Mouse (Mus musculus): Measurements from ENCODE around the gene Prkca. TPM values are rescaled to one million over a fixed set of nuclear protein-coding genes. Genes with fewer than 3 reads are reported as not detected.

Gene Prkca
- polyA plus RNA-seq, 1 experiment from 2014 or later: 6.5 TPM

GRCm38 (mm10) chr11:108333006-108333405 lies 10.7 kb downstream of the Prkca start:
- Histone ChIP-seq H3K4me3 (ENCODE audit: low read depth, low read length) (no peak overlapping the region), H3K27ac (ENCODE audit: low read length) (no peak overlapping the region)
- WGBS: 62% methylated on average over 5 of the region's 5 CpGs

GRCm38 (mm10) chr11:108330818-108331217 lies 12.9 kb downstream of the Prkca start:
- H3K4me1 ChIP-seq (ENCODE audit: control insufficient read depth, insufficient read depth, low read length): peaks cover 5% of the 10 kb centered on the region
- H3K27me3 ChIP-seq (ENCODE audit: control insufficient read depth, insufficient read depth, low read depth, low read length): no peaks in the 10 kb centered on the region
- H3K36me3 ChIP-seq (ENCODE audit: control insufficient read depth, insufficient read depth, low read length): no peaks in the 10 kb centered on the region
- H3K4me2 ChIP-seq (ENCODE audit: low read length): no peak overlapping the region
- no peaks in the 10 kb centered on the region for H3K9me3 ChIP-seq (replicated peaks; ENCODE audit: control insufficient read depth, low read length, poor library complexity, severe bottlenecking)
- no peak overlapping the region for H3K27ac ChIP-seq (ENCODE audit: low read length)
- ATAC-seq: no peak
- WGBS: 90% methylated on average over 11 of the region's 11 CpGs
- H3K9ac ChIP-seq (ENCODE audit: low read depth, low read length): no peak overlapping the region
- H3K4me3 ChIP-seq (ENCODE audit: low read depth, low read length): no peak overlapping the region

More at GRCm38 (mm10) chr11:108333006-108333405, 10.7 kb downstream of the Prkca start:
- Histone ChIP-seq H3K4me2 (ENCODE audit: low read length) (no peak overlapping the region), H3K27me3 (ENCODE audit: control insufficient read depth, insufficient read depth, low read depth, low read length) (no peaks in the 10 kb centered on the region), H3K9ac (ENCODE audit: low read depth, low read length) (no peak overlapping the region), H3K9me3 (replicated peaks; ENCODE audit: control insufficient read depth, low read length, poor library complexity, severe bottlenecking) (no peaks in the 10 kb centered on the region), H3K36me3 (ENCODE audit: control insufficient read depth, insufficient read depth, low read length) (no peaks in the 10 kb centered on the region), H3K4me1 (ENCODE audit: control insufficient read depth, insufficient read depth, low read length) (peaks cover 5% of the 10 kb centered on the region)
- ATAC-seq: no peak

- Histone ChIP-seq H3K9ac (ENCODE audit: low read depth, low read length) (no peak overlapping the region), H3K27ac (ENCODE audit: low read length) (no peak overlapping the region), H3K27me3 (ENCODE audit: control insufficient read depth, insufficient read depth, low read depth, low read length) (no peaks in the 10 kb centered on the region), H3K36me3 (ENCODE audit: control insufficient read depth, insufficient read depth, low read length) (no peaks in the 10 kb centered on the region), H3K4me1 (ENCODE audit: control insufficient read depth, insufficient read depth, low read length) (no peaks in the 10 kb centered on the region), H3K4me2 (ENCODE audit: low read length) (no peak overlapping the region), H3K4me3 (ENCODE audit: low read depth, low read length) (no peak overlapping the region), H3K9me3 (replicated peaks; ENCODE audit: control insufficient read depth, low read length, poor library complexity, severe bottlenecking) (no peaks in the 10 kb centered on the region)
- no peak for ATAC-seq
- WGBS: 90% methylated on average over 8 of the region's 8 CpGs
Measured at GRCm38 (mm10) chr11:108325943-108326342, 17.8 kb downstream of the Prkca start.

GRCm38 (mm10) chr11:108322156-108322555 lies 21.6 kb downstream of the Prkca start:
- no peak overlapping the region for H3K9ac ChIP-seq (ENCODE audit: low read depth, low read length)
- H3K9me3 ChIP-seq (replicated peaks; ENCODE audit: control insufficient read depth, low read length, poor library complexity, severe bottlenecking): no peaks in the 10 kb centered on the region
- WGBS: 89% methylated on average over 2 of the region's 2 CpGs
- no peaks in the 10 kb centered on the region for H3K36me3 ChIP-seq (ENCODE audit: control insufficient read depth, insufficient read depth, low read length)
- no peak overlapping the region for H3K4me2 ChIP-seq (ENCODE audit: low read length)
- ATAC-seq: no peak
- H3K4me3 ChIP-seq (ENCODE audit: low read depth, low read length): no peak overlapping the region
- no peak overlapping the region for H3K27ac ChIP-seq (ENCODE audit: low read length)
- no peaks in the 10 kb centered on the region for H3K4me1 ChIP-seq (ENCODE audit: control insufficient read depth, insufficient read depth, low read length)
- no peaks in the 10 kb centered on the region for H3K27me3 ChIP-seq (ENCODE audit: control insufficient read depth, insufficient read depth, low read depth, low read length)

GRCm38 (mm10) chr11:108320561-108320960 lies 23.2 kb downstream of the Prkca start:
- ATAC-seq: no peak
- Histone ChIP-seq H3K36me3 (ENCODE audit: control insufficient read depth, insufficient read depth, low read length) (no peaks in the 10 kb centered on the region), H3K4me3 (ENCODE audit: low read depth, low read length) (no peak overlapping the region), H3K27me3 (ENCODE audit: control insufficient read depth, insufficient read depth, low read depth, low read length) (no peaks in the 10 kb centered on the region), H3K27ac (ENCODE audit: low read length) (no peak overlapping the region), H3K9me3 (replicated peaks; ENCODE audit: control insufficient read depth, low read length, poor library complexity, severe bottlenecking) (no peaks in the 10 kb centered on the region), H3K4me1 (ENCODE audit: control insufficient read depth, insufficient read depth, low read length) (no peaks in the 10 kb centered on the region), H3K4me2 (ENCODE audit: low read length) (no peak overlapping the region), H3K9ac (ENCODE audit: low read depth, low read length) (no peak overlapping the region)
- WGBS: 86% methylated on average over 7 of the region's 7 CpGs

- Histone ChIP-seq H3K4me3 (ENCODE audit: low read depth, low read length) (no peak overlapping the region), H3K27ac (ENCODE audit: low read length) (no peak overlapping the region), H3K27me3 (ENCODE audit: control insufficient read depth, insufficient read depth, low read depth, low read length) (no peaks in the 10 kb centered on the region), H3K9ac (ENCODE audit: low read depth, low read length) (no peak overlapping the region), H3K9me3 (replicated peaks; ENCODE audit: control insufficient read depth, low read length, poor library complexity, severe bottlenecking) (no peaks in the 10 kb centered on the region), H3K36me3 (ENCODE audit: control insufficient read depth, insufficient read depth, low read length) (no peaks in the 10 kb centered on the region), H3K4me1 (ENCODE audit: control insufficient read depth, insufficient read depth, low read length) (no peaks in the 10 kb centered on the region), H3K4me2 (ENCODE audit: low read length) (no peak overlapping the region)
- ATAC-seq: no peak
- WGBS: 90% methylated on average over 11 of the region's 11 CpGs
Measured at GRCm38 (mm10) chr11:108319162-108319561, 24.6 kb downstream of the Prkca start.

- no peak overlapping the region for H3K27ac ChIP-seq (ENCODE audit: low read length)
- no peak overlapping the region for H3K4me2 ChIP-seq (ENCODE audit: low read length)
- 74% methylated on average over 6 of the region's 6 CpGs for WGBS
- H3K4me3 ChIP-seq (ENCODE audit: low read depth, low read length): no peak overlapping the region
- no peaks in the 10 kb centered on the region for H3K27me3 ChIP-seq (ENCODE audit: control insufficient read depth, insufficient read depth, low read depth, low read length)
- H3K9me3 ChIP-seq (replicated peaks; ENCODE audit: control insufficient read depth, low read length, poor library complexity, severe bottlenecking): no peaks in the 10 kb centered on the region
- H3K9ac ChIP-seq (ENCODE audit: low read depth, low read length): no peak overlapping the region
- H3K4me1 ChIP-seq (ENCODE audit: control insufficient read depth, insufficient read depth, low read length): no peaks in the 10 kb centered on the region
- H3K36me3 ChIP-seq (ENCODE audit: control insufficient read depth, insufficient read depth, low read length): no peaks in the 10 kb centered on the region
- ATAC-seq: no peak
Measured at GRCm38 (mm10) chr11:108317878-108318277, 25.9 kb downstream of the Prkca start.

- no peak overlapping the region for H3K4me3 ChIP-seq (ENCODE audit: low read depth, low read length)
- no peaks in the 10 kb centered on the region for H3K4me1 ChIP-seq (ENCODE audit: control insufficient read depth, insufficient read depth, low read length)
- no peak overlapping the region for H3K4me2 ChIP-seq (ENCODE audit: low read length)
- no peak for ATAC-seq
- H3K36me3 ChIP-seq (ENCODE audit: control insufficient read depth, insufficient read depth, low read length): no peaks in the 10 kb centered on the region
- no peaks in the 10 kb centered on the region for H3K9me3 ChIP-seq (replicated peaks; ENCODE audit: control insufficient read depth, low read length, poor library complexity, severe bottlenecking)
- H3K27ac ChIP-seq (ENCODE audit: low read length): no peak overlapping the region
- WGBS: 81% methylated on average over 7 of the region's 7 CpGs
- H3K27me3 ChIP-seq (ENCODE audit: control insufficient read depth, insufficient read depth, low read depth, low read length): no peaks in the 10 kb centered on the region
- H3K9ac ChIP-seq (ENCODE audit: low read depth, low read length): no peak overlapping the region
Measured at GRCm38 (mm10) chr11:108315736-108316135, 28.0 kb downstream of the Prkca start.

GRCm38 (mm10) chr11:108312516-108312915 lies 31.2 kb downstream of the Prkca start:
- no peak for ATAC-seq
- Histone ChIP-seq H3K4me3 (ENCODE audit: low read depth, low read length) (no peak overlapping the region), H3K4me1 (ENCODE audit: control insufficient read depth, insufficient read depth, low read length) (no peaks in the 10 kb centered on the region), H3K9me3 (replicated peaks; ENCODE audit: control insufficient read depth, low read length, poor library complexity, severe bottlenecking) (no peaks in the 10 kb centered on the region), H3K4me2 (ENCODE audit: low read length) (no peak overlapping the region), H3K27me3 (ENCODE audit: control insufficient read depth, insufficient read depth, low read depth, low read length) (no peaks in the 10 kb centered on the region), H3K9ac (ENCODE audit: low read depth, low read length) (no peak overlapping the region), H3K36me3 (ENCODE audit: control insufficient read depth, insufficient read depth, low read length) (no peaks in the 10 kb centered on the region), H3K27ac (ENCODE audit: low read length) (no peak overlapping the region)
- 82% methylated on average over 5 of the region's 5 CpGs for WGBS

- Histone ChIP-seq H3K36me3 (ENCODE audit: control insufficient read depth, insufficient read depth, low read length) (no peaks in the 10 kb centered on the region), H3K4me1 (ENCODE audit: control insufficient read depth, insufficient read depth, low read length) (no peaks in the 10 kb centered on the region), H3K9ac (ENCODE audit: low read depth, low read length) (no peak overlapping the region), H3K9me3 (replicated peaks; ENCODE audit: control insufficient read depth, low read length, poor library complexity, severe bottlenecking) (no peaks in the 10 kb centered on the region), H3K27ac (ENCODE audit: low read length) (no peak overlapping the region), H3K4me3 (ENCODE audit: low read depth, low read length) (no peak overlapping the region), H3K27me3 (ENCODE audit: control insufficient read depth, insufficient read depth, low read depth, low read length) (no peaks in the 10 kb centered on the region), H3K4me2 (ENCODE audit: low read length) (no peak overlapping the region)
- 88% methylated on average over 2 of the region's 2 CpGs for WGBS
- ATAC-seq: no peak
Measured at GRCm38 (mm10) chr11:108311912-108312311, 31.8 kb downstream of the Prkca start.

Measured in midbrain, embryonic 16.5 days (tissue).